Mouse (Mus musculus) cerebellum, adult 11-12 months (tissue): ENCODE measurements around the gene Axin1.
"Not testable (repeated sequence)": the region's sequence is repeated elsewhere in the genome, so short reads cannot be mapped to it uniquely, and the experiment has no call there.

Source experiments
- DNase-seq: peaks from one replicate; pipeline ENCODE4 v3.0.0; 2022

Gene Axin1

DNA sequence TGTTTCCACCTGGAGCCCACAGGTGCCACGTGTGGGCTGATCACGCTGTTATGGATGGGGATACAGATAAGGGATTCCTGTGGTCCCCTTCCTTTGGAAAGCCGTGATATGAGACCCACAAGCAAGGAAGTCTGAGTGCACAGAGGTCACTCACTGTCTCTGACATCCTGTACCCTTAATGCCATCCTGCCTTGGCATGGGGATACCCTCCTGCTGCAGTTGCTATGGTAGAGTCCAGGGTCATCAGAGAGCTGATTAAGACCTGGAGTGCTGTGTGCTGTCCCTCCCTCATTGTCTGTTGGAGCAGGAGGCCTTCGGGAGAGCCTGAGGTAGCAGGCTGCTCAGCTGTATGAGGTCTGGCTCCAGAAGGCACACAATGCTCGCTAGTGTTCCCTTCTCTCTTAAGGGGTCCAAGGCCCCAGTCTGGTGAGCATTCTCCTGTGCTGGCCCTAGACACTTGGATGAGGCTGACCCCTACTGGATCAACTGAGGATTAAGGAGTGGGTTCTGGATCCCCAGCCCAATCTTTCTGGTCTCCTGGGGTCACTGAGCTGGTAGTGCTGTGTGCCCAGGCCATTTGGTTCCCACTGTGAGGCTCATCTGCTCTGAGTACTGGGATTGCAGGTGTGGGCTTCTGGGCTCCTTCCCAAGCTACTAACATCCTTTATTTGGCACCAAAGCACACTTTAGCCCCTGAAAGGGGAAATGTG, 15.9 kb upstream of the Axin1 start:
- DNase-seq, result peak; percentile 59

DNA sequence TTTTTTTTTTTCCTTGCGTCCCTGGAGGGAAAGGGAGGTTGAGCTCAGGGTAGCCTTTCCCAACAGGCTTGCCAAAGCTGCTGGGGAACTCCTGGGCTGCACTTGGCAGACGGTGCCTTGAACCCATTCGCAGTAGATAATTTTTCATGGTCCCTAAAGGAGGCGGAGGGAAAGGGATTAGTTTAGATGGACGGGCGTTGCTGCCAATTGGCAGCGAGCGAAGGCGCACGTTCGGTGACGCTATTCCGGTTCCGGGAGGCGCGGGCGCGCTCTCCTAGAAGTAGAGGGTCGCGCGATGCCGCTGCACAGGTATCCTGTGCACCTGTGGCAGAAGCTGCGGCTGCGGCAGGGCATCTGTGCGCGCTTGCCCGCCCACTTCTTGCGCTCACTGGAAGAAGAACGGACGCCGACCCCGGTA, 15.2 kb upstream of the Axin1 start, which contains the start of gene Mrpl28:
Gene Mrpl28, plus strand, starts transcription at position 234 of the 418 bp plus-strand sequence.
- peak; percentile 93 for DNase-seq

DNA sequence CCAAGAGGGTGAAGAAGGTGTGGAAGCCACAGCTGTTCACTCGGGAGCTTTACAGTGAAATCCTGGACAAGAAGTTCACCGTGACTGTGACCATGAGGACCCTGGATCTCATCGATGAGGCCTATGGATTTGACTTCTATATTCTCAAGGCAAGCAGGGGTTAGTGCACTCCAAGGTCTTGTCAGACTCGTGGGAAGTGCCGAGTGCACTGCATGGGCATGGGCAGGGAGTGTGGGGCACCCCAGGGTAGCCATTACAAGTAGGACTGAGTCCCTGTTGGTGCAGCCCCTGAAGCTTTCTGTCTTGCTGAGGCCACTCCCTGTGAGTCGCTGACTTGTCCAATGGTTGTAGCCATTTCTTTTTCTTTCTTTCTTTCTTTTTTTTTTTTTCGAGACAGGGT, 13.9 kb upstream of the Axin1 start:
- DNase-seq, result no peak

DNA sequence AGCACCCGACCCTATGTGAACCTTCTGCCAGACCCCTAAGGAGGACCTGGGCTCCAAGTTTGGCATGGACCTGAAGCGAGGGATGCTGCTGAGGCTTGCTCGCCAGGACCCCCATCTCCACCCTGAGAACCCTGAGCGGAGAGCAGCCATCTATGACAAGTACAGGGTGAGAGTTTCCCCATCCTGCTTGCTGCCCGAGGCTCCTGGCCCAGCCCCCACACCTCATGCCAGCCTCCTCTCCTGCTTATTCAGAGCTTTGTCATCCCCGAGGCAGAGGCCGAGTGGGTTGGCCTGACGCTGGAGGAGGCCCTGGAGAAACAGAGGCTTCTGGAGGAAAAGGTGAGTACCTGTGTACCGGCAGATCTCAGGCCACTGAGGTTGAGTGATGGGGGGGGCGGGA, 13.3 kb upstream of the Axin1 start:
- DNase-seq, result no peak

DNA sequence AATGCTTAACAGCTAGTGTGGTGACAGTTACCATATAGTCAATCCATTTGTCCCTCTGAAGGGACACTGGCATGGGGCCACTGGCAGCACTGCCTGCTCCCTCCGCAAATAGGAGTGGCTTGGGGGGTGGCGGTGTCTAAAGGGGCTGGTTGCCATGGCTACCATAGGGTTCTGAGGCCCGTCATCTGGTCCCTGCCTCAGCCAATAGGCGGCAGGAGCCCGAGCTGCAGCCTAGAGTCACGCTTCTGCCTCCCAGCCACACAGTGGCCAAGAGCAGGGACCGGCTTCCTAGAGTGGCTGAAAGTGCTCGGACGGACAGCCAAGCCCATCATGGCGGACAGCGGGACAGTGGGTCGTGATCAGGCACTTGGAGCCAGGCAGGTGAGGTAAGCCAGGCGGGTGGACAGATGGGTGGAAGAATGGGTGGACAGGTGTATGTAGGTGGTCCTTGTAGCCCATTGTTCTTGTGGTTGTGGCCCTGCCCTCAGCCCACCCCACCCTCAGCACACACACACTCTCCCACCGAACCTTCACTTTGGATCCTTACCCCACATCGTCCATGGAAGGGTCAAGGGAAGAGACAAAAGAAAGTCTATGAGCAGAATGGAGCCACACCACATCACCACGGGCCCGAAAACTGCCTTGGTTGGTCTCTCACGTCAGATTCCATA, 7.3 kb upstream of the Axin1 start:
- no peak for DNase-seq

DNA sequence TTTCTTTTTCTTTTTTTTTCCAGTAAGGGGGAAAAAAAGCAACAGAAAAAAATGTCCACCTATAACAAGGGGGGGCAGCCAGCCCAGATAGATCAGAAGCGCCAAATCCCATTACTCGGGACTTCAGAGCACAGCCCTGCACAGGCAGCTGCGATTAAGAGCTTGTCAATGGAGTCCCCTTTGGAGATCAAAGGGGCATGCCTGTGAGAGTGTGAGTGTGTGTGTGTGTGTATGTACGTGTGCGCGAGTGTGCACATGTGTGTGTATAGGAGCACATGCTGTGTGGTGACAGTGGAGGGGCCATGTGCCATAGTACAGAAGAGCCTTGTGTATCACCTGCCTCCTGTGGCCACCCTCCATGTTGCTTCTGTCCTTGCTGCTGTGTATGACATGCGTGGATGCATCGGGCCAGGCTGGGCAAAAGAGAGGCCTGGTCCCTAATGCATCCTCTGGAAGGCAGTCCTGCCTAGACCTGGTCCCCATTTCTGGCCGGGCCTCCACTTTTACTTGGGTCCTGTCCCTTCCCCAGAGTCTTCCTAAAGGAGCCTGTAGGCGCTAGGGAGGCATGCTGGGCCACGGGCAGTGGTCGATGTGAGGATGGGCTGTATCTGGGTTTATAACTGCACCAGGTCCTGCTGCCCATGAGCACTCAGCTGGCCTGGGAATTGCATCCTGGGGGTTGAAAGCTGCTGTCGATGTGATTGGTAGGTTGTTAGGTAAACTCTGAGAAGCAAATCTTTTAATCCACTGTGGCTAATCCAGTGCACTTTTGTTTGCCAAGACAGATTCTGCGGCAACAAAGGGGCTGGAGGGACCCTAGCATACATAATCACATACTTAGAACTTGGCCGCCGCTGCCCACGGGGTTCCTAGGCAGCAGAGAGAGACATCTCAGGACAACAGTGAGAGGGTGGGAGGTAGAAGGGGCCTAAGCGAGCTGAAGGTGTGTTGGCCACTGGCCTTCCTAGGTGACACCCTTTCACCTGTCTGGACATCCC, 6.3 kb upstream of the Axin1 start:
- no peak for DNase-seq

DNA sequence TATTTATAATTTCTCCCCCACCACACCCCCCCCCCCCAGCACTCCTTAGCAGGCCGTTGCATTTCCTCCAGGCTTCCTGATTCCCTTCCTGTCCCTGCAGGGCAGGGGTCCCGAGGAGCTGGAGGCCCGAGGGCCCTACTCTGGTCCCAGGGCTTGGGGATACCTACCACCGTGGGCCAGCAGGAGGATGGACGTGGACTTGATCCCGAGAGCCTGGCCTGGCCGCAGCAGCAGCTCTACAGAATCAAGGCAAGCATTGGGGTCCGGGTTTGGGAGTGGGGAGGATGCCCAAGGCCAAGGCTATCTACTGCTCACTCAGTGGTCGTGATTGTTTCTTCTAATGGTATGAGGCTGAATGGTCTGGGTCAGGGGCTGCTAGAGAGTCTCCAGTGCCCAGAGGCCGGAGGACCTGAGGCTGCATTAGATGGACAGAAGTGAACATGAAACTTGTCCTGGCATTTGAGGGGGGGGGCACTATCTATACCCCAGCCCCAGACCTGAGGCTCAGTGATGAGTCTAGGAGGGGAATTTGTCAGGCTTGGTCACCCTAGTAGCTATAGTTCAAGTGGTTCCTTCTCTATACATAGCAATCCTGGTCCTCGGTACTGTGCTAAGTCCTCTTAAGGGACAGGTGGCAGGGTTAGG, 1.3 kb upstream of the Axin1 start:
- no peak for DNase-seq

DNA sequence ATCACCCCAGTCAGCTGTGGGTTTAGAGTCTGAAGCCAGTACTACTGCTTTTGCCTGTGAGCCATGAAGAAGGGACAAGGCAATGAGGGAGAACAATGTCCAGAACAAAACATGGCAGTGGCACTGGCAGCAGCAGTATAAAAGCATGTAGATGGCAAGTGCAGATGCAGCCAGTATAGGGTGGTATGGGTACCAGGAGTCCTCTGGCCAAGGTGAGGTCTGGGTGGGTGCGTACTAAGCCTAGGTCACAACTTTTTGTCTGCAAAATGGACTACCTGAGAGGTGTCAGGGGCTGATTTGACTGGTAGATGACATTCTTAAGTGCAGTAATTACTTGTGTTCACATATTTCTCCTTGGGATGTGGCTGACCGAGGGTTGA, 747 bp upstream of the Axin1 start:
- no peak for DNase-seq

DNA sequence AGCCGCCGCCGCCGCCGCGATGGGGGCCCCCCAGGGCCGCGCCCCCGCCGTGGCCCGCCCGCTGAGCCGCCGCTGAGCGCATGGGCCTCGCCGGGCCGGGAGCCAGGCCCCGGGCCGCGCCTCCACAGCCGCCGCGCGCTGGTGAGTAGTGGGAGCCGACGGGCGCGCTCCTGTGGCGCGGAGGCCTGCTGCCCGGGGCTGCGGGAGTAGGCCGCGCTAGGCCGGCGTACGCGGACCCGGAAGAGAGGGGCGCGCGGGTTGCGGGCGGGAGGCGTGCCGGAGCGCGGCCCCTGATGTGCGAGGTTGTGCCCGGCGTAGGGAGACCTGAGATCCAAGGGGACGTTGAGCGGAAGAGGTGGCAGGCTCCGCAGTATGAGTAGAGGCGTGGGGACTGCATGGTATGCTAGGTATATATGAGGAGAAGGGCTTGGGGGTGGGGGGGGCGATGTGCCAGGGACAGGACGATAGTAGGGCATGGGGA, 453 bp downstream of the Axin1 start:
- DNase-seq, result no peak

DNA sequence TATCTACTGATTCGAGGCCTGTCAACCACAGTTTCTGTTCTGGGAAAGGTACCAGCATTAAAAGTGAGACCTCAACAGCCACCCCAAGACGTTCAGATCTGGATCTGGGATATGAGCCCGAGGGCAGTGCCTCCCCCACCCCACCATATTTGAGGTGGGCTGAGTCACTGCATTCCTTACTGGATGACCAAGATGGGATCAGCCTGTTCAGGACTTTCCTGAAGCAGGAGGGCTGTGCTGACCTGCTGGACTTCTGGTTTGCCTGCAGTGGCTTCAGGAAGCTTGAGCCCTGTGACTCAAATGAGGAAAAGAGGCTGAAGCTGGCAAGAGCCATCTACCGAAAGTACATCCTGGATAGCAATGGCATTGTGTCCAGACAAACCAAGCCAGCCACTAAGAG, 4.3 kb downstream of the Axin1 start:
- no peak for DNase-seq

DNA sequence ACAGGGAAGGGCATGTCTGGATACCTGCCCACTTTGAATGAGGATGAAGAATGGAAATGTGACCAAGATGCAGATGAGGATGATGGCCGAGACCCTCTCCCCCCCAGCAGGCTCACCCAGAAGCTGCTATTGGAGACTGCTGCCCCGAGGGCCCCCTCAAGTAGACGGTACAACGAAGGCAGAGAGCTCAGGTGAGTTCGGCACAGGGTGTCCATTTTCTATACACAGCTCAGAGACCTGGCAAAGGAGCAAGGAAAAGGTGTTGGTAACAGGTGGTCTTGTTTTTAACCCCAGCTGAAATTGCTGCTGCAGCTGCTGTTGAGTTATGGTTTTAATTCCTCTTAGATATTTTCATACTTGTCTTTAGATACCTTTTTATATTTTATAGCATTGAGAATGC, 4.9 kb downstream of the Axin1 start:
- DNase-seq, result no peak

DNA sequence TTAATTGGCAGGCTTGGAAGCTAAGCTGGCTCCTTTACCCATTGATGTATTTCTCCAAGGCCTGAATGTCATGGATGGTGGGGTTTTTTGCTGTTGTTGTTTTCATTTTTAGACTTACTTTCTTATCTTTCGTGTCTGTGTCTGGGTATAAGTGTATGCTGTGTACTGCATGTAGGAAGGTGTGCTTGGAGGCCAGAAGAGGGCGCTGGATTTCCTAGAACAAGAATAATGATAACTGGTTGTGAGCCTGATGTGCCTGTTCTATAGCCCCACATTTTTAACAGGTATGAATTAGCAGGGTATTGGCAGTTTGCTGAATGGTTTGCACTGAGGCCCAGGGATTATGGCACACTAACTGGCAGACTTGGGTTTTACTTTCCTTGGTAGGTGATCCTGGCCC, 10.6 kb downstream of the Axin1 start:
- no peak for DNase-seq

DNA sequence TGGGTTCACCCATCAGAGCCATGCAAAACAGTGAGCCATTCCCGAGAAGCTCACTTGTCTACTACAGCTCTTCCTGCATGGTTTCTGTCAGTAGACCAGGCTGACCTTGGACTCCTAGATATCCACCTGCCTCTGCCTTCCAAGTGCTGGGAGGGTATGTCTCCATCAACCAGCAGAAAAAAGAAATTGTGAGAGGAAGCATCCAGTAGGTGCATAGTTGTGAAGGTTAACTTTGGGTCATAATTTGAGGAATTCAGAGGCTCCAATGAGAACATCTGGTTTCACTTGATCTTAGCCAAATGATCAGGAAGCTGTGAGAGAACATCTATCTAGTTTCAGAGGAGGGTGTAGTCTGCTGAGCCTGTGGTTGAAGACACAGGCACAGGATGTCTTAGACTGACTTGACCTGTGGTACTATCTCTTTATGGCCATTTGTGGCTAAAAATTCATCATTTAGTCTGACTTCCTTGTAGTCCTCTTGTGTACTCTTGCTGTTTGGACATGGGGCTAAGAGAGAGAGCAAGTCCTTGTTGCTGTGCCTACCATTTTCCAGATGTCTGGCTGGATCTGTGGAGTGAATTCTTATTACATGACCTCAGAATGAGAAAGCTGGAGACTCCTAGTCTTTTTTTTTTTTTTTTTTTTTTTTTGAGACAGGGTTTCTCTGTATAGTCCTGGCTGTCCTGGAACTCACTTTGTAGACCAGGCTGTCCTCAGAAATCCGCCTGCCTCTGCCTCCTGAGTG, 13.6 kb downstream of the Axin1 start:
- no peak for DNase-seq

DNA sequence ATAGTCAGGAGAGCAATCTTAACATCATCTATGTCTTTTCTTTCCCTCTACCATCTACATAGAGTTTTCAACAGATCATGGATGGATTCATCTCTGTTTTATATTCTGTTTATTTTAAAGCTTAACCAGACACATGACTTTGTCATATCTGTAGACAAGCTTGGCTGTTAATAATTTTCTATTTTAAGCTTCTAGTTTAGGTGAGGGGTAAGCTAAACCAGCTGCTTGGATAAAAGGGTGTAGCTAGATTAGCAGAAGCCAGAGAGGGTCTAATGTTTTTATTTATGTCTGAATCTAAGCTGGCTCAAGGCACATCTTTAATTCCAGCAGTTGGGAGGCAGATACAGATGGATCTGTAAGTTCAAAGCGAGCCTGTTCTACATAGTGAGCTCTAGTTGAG, 24.2 kb downstream of the Axin1 start:
- DNase-seq, result no peak

DNA sequence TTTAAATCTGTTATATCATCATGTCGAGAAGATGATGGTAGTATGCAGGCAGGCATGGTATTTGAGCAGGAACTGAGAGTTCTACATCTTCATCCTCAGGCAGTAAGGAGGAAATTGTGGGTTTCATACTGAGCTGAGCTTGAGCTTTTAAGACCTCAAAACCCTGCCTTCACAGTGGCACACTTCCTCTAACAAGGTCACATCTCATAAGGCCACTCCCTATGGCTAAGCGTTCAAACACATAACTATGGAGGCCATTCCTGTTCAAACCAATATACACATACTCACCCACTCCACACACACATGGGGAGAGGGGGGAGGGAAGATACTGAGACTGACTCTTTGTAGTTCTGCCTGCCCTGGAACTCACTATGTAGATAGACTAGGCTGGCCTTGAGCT, 29.6 kb downstream of the Axin1 start:
- DNase-seq, result no peak

DNA sequence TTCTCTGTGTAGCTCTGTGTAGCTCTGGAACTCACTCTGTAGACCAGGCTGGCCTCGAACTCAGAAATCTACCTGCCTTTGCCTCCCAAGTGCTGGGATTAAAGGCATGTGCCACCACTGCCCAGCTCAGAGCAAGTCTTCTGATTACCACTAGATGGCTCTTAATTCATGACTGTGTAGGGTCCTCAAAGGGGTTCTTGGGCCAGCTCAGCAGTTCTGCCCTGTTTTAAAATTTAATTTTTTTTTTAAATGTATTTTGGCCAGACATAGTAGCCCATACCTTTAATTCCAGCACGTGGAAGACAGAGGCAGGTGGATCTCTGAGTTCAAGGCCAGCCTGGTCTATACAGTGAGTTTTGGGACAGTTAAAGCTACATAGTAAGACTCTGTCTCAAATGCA, 36.8 kb downstream of the Axin1 start:
- DNase-seq, result not testable (repeated sequence)

DNA sequence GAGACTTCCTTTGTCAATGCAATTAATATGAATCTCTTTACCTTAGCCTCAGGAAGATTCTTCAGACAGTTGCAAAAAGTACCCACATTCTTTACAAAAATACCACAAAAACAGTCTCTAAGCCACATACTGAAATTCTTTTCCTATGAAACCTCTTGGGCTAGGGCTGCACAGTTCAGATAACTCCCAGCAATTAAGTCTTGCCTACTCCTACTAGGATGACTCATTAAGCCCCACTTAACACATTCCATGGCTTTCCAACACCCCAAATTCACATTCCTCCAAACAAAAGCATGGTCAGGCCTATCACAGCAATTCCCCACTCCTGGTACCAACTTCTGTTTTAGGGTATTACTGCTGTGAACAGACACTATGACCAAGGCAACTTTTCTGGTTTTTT, 40.1 kb downstream of the Axin1 start:
- no peak for DNase-seq

DNA sequence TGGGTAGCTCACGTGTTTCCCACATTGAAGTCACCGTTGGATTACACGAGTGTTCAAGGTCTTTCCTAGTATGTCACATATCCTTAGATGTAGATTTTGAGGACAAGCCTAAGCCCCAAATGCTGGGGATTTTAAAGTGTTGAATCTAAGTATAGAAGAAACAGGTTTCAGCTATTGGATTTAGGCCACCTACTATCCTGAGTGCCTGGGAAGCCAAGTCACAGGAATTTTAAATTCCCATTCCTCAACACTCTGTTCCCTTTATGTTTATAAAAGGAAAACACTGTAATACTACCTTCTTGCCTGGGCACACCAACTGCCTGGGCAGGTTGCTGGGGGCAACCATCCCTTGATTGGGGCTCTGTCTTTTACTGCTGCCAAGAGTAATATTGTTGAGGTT, 42.7 kb downstream of the Axin1 start:
- no peak for DNase-seq

DNA sequence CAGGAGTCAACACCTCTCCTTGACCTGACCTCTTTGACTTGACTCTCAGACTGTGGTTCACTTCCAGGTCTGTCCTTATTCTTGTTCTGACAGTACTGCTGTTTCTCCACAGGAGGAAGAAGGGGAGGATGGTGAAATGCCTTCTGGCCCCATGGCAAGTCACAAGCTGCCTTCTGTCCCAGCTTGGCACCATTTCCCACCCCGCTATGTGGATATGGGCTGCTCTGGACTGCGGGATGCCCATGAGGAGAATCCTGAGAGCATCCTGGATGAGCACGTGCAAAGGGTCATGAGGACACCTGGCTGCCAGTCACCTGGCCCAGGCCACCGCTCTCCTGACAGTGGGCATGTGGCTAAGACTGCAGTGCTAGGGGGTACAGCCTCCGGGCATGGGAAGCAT, 49.1 kb downstream of the Axin1 start:
- peak; percentile 69 for DNase-seq

DNA sequence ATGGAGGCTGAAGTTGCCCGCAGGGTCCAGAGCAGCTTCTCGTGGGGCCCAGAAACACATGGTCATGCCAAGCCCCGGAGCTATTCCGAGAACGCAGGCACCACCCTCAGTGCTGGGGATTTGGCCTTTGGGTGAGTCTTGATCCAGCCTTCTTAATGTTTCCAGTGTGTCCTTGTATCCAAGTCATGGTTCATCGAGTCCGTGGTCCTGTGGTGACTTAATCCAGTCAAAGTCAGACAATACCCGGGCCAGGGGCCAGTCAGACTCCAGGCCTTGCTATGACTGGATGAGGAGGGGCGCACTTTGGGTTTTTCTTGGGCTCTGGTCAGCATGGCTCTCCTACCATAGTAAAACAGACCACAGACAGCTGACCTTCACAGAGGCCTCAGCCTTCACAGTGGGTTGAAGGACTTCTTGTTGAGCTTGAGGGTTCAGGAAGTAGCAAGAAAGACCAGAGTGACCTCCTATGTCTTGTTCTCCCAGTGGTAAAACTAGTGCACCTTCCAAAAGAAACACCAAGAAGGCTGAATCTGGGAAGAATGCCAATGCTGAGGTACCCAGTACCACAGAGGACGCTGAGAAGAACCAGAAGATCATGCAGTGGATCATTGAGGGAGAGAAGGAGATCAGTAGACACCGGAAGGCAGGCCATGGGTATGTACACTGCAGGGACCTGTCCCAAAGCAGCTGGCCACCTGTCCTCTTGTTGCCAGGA, 49.8 kb downstream of the Axin1 start:
- no peak for DNase-seq

DNA sequence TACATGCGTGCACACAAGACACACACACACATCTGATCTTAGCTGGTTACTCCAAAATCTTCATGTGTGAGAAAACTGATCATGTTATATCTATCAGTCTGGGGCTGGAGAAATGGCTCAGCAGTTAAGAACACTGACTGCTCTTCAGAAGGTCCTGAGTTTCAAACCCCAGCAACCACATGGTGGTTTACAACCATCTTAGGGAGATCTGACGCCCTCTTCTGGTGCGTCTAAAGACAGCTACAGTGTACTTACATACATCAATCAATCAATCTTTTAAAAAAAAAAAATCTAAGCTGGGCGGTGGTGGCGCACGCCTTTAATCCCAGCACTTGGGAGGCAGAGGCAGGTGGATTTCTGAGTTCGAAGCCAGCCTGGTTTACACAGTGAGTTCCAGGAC, 53.0 kb downstream of the Axin1 start:
- not testable (repeated sequence) for DNase-seq
